Mouse (Mus musculus) right cerebral cortex, postnatal 10 days (tissue): ENCODE measurements at regions not wholly inside any gene's neighbourhood (a gene's known extent, or its start where the extent isn't known, plus 50 kb on each side); places are given as distances from the start of the nearest gene placed in this dataset.

Experiments used
- DNase-seq, 2 experiments: peaks; one replicate each; pipeline ENCODE4 v3.0.0; 2021; ENCODE audit warnings: low spot score in 2 of 2

GRCm38 (mm10) chr9:61089066-61089686 is 283.0 kb upstream of the Tle3 start:
- no peak for DNase-seq

GRCm38 (mm10) chr9:61091036-61091435 is 281.1 kb upstream of the Tle3 start:
- no peak for DNase-seq

- peak; percentile 83 to 87 for DNase-seq
These were observed 279.2 kb upstream of the Tle3 start for GRCm38 (mm10) chr9:61092834-61093479.

- no peak for DNase-seq
These were observed 276.9 kb upstream of the Tle3 start for GRCm38 (mm10) chr9:61095069-61095775.

GRCm38 (mm10) chr9:61101741-61102450 is 270.3 kb upstream of the Tle3 start:
- DNase-seq, result no peak

GRCm38 (mm10) chr9:61102451-61103358 is 269.5 kb upstream of the Tle3 start:
- DNase-seq, result no peak

- DNase-seq, result no peak
These were observed 266.5 kb upstream of the Tle3 start for GRCm38 (mm10) chr9:61105550-61106280.

- peak; percentile 62 to 80 for DNase-seq
These were observed 262.5 kb upstream of the Tle3 start for GRCm38 (mm10) chr9:61109519-61110285.

- DNase-seq, result no peak
These were observed 261.0 kb upstream of the Tle3 start for GRCm38 (mm10) chr9:61111206-61111605.

- peak; percentile 63 to 67 for DNase-seq
These were observed 260.3 kb upstream of the Tle3 start for GRCm38 (mm10) chr9:61111733-61112415.

GRCm38 (mm10) chr9:61119252-61119651 is 252.9 kb upstream of the Tle3 start:
- DNase-seq, result no peak

- DNase-seq, result no peak
These were observed 251.6 kb upstream of the Tle3 start for GRCm38 (mm10) chr9:61120531-61120930.

GRCm38 (mm10) chr9:61120931-61121391 is 251.2 kb upstream of the Tle3 start:
- DNase-seq, result no peak

- DNase-seq, result no peak
These were observed 248.7 kb upstream of the Tle3 start for GRCm38 (mm10) chr9:61123431-61123830.

GRCm38 (mm10) chr9:61125769-61126168 is 246.4 kb upstream of the Tle3 start:
- DNase-seq, result no peak

GRCm38 (mm10) chr9:61128077-61128476 is 244.1 kb upstream of the Tle3 start:
- DNase-seq, result no peak

GRCm38 (mm10) chr9:61129186-61129585 is 243.0 kb upstream of the Tle3 start:
- no peak for DNase-seq

- DNase-seq, result no peak
These were observed 241.3 kb upstream of the Tle3 start for GRCm38 (mm10) chr9:61130877-61131276.

GRCm38 (mm10) chr9:61135263-61135882 is 236.8 kb upstream of the Tle3 start:
- DNase-seq, result peak; percentile 46 to 55
